Mouse (Mus musculus) heart, postnatal 14 days (tissue): Measurements from ENCODE around the gene Svs5. TPM values are rescaled to one million over a fixed set of nuclear protein-coding genes. Genes with fewer than 3 reads are reported as not detected.
"Not testable (repeated sequence)": the region's sequence is repeated elsewhere in the genome, so short reads cannot be mapped to it uniquely, and the experiment has no call there.

Source experiments
- DNase-seq, 2 experiments: peaks; one replicate each; pipeline ENCODE4 v3.0.0; 2021 to 2022
- intact Hi-C: fragments of 180-260 bp; cut with DNase I; formaldehyde crosslinking; loops from one replicate; pipeline ENCODE4 v1.15.1; 2025
- long read RNA-seq, 2 experiments: library from polyadenylated mRNA; stranded (forward); transcript quantifications; one replicate each; pipeline ENCODE4 v2.0.0; 2021
- total RNA-seq, 2 experiments: library from RNA; stranded (reverse); gene quantifications; 2 replicates each; pipeline ENCODE4 v1.2.3; 2021

Gene Svs5
- not detected for total RNA-seq
- long read RNA-seq, experiment 1, result 0 reads
- long read RNA-seq, experiment 2, result 0 reads

DNA sequence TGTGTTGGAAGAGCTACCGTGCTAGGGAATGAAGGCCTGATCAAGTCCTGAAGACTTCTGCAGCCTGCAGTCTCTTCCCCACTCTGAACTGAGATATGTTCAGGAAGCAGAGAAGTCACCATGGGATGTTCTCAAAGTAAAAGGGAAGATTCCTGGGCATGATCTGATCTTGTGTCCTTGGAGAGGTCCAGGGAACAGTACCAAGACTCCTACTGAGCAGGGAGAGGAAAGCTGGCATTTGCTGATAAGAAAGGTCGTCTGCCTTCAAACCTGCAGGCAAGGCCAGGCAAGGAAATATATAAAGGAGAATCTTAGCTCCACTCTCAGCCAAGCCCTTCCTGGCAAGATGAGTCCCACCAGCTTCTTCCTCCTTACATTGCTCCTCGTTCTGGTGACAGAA is at the start of gene Svs5:
TSS of gene Svs5 (plus strand) at position 301 of the 400 bp plus-strand sequence.
- intact Hi-C loops, DNase-seq: not testable (repeated sequence)

GRCm38 (mm10) chr2:164288968-164289367 is 43.6 kb upstream of the Svs5 start, which contains the start of gene Svs3a:
Svs3a (plus strand) TSS chr2:164289268.
- intact Hi-C loops, DNase-seq: not testable (repeated sequence)

DNA sequence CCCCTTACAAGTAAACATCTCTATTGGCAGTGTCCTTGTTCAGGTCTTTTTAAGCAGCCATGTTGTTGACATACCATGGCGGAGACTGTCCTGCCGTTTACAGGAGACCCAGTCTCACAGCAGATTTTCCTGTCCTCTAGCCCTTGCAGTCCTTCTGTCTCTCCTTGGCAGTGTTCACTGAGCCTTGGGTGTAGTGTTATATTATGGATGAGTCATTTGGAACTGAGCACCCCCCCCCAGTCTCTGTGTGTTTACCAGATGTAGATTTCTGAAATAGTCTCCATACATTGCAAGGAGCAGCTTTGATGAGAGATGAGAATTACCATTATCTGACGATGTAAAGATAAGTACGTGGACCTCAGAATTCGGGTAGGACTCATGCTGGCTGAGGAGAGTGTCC is 19.9 kb upstream of the Svs5 start:
- no peak for DNase-seq
- intact Hi-C loops, result no loop called here

GRCm38 (mm10) chr2:164315460-164315859 is 17.1 kb upstream of the Svs5 start:
- intact Hi-C loops, result not testable (repeated sequence)

DNA sequence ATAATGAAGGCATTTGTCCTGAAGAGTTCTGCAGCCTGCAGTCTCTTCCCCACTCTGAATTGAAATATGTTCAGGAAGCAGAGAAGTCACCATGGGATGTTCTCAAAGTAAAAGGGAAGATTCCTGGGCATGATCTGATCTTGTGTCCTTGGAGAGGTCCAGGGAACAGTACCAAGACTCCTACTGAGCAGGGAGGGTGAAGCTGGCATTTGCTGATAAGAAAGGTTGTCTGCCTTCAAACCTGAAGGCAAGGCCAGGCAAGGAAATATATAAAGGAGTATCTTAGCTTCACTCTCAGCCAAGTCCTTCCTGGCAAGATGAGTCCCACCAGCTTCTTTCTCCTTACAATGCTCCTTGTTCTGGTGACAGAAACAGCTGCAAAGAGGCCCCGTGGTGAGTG is 16.1 kb upstream of the Svs5 start, which contains the start of gene Svs6:
TSS of gene Svs6 (plus strand) at position 301 of the 400 bp plus-strand sequence.
- intact Hi-C loops, DNase-seq: not testable (repeated sequence)

More at GRCm38 (mm10) chr2:164315460-164315859, 17.1 kb upstream of the Svs5 start:
- DNase-seq, result not testable (repeated sequence)

DNA sequence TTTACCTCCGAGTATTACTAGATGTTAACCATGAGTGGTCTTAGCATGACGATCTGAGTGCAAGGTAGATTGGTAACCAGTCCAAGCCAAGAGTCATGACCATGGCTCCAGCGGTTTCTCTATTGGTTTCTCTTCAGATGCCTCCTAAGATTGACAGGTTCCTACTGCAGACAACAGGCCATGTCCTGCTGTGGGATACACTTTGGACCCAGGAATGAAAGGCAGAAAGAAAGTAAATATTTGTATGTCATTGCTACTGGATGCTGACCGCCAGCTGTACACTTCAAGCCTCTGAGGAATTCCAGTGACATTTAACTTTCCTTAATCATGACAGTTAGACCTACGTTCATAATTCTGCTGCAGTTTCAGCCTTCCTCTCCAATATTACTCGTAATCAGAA is 11.6 kb upstream of the Svs5 start:
- intact Hi-C loops, result no loop called here
- DNase-seq, result no peak

- DNase-seq, intact Hi-C loops: not testable (repeated sequence)
These were observed 11.2 kb downstream of the Svs5 start for GRCm38 (mm10) chr2:164343732-164344131.

DNA sequence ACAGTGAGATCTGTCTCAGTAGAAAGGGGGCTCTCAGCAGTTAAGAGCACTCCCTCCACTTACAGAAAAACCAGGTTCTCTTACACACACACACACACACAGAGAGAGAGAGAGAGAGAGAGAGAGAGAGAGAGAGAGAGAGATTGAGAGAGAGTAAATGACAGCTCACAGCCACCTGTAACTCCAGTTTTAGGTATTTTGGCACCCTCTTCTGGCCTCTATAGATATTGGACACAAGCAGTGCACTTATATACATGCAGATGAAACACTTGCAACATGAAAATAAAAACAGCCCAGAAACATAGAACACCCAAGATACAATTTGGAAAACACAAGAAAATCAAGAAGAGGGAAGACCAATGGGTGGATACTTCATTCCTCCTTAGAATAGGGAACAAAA is 15.2 kb downstream of the Svs5 start:
- DNase-seq, result not testable (repeated sequence)
- intact Hi-C loops, result loop anchor here (5.0 kb wide), 1 partner anchor 245 kb away; no protein-coding TSS in a partner anchor

GRCm38 (mm10) chr2:164348980-164349379 is 16.4 kb downstream of the Svs5 start:
- intact Hi-C loops, result loop anchor here (5.0 kb wide), 1 partner anchor 247 kb away; no protein-coding TSS in a partner anchor
- peak in 1 of 2 experiments; percentile 40 for DNase-seq

- no peak for DNase-seq
- intact Hi-C loops, result no loop called here
These were observed 20.2 kb downstream of the Svs5 start for GRCm38 (mm10) chr2:164352697-164353096.

DNA sequence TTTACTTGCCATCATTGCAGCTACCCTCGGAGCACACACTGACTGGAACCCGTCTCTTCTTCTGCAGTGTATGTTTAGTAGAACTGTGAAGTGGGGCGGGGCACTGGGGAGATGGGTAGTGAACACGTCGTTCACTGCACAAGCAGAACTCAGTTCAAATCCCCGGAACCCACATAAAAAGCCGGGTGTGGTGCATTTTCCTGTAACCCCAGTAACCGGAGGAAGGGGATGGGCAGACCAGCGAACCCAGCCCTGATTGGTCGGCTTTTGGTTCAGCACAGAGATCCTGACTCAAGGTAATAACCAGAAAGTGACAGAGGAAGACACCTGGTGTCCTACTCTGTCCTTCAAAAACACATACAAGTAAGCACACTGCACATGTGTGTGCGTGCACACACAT is 20.8 kb downstream of the Svs5 start:
- DNase-seq, result no peak
- intact Hi-C loops, result no loop called here

DNA sequence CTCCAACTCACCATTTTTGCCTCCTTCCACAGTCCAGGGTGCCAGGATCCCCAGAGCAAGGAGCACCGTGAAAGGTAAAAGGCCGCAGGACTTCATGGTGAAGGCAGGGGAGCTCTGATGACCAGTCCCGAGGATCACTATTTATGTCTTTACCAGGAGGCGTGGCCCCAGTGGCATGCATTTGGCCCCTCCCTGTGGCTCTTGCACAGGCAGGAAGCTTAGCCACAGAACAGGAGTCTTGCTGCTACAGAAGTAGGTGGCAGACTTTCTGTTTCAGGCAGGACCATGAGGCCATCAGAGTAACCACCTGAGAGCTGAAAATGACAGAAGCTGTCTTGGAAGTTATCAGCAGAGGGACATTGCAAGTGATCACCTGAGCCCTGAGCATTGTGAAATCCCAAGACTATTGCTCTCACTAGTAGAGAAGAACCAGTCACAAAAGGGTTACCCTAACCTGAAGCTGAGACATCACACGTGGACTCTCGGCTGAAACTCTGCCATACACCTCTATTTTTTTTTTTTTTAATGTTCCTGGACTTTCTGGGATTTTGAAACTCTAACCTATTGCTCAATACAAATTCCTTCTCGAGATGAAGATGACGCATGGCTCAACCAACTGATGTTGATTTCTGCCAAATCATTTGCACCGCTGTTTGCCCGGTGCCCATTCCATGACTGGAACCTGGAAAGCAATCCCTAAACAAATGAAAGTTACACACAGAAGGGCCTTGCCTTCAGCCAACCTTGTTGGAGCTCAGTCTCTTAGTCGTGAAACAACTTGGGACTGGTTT is 23.8 kb downstream of the Svs5 start:
- intact Hi-C loops, result no loop called here
- DNase-seq, result no peak

- intact Hi-C loops, result no loop called here
- DNase-seq, result no peak
These were observed 25.8 kb downstream of the Svs5 start for GRCm38 (mm10) chr2:164358373-164358772.

DNA sequence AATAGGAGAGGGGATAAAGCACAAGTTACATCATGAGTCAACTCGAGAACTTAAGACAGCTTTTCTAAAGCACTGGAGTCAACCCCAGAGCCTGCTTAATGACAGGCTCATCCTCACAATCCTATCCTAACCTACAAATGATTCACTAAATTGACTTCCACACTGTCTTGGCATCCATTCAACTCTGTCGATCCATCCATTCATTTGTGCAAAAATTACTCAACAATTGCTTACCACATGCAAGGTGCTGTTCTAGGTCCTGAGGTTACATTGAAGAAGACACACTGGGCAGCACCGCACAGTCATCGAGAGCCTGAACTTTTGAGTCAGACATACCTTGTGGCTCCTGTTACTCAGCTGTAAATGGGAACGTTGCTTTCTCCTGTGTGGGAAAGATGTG is 26.5 kb downstream of the Svs5 start:
- intact Hi-C loops, result no loop called here
- DNase-seq, result no peak

DNA sequence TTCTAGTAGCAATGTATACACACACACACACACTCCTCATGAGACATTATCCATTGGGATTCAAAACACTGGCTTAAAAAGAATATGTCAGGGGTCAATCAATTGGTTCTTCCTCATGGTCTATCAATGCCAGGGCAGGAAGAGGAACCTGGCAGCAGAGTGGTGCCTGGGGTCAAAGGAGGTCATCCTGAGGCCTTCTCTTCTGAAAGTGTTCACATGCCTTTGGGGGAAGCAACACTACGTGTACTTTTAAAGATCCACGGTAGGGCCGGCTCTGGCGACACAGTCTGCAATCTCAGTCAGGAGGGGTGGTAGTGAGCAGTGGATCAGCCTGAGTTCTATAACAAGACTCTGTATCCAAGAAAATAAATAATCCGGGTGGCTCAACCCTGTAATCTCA is 27.1 kb downstream of the Svs5 start:
- intact Hi-C loops, result no loop called here
- DNase-seq, result no peak

GRCm38 (mm10) chr2:164360974-164361657 is 28.6 kb downstream of the Svs5 start:
- intact Hi-C loops, result no loop called here
- DNase-seq, result no peak

GRCm38 (mm10) chr2:164366947-164367346 is 34.4 kb downstream of the Svs5 start:
- peak in 1 of 2 experiments; percentile 10 for DNase-seq
- intact Hi-C loops, result no loop called here

DNA sequence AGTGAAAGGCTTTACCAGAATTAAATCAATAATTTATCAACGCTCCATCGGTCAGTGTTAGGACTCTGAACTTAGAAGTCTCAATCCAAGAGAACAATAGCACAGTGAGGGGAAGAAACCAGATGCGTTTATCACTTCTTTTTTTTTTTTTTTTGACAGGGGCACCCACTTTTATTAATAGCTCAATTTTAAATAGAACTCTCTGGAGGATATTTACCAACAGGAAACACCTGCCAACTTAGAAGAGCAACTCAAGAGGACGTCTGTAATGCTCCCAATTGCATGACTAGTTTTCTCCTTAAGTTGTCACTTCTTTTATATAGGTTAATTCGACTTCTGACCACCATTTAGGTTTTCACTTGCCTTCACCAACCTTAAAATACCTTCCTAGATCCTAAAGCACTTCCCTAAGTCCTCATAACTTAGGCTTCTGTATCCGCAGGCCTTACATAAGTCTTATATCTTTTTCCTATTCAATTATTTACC is 36.1 kb downstream of the Svs5 start:
- intact Hi-C loops, result no loop called here
- DNase-seq, result no peak

DNA sequence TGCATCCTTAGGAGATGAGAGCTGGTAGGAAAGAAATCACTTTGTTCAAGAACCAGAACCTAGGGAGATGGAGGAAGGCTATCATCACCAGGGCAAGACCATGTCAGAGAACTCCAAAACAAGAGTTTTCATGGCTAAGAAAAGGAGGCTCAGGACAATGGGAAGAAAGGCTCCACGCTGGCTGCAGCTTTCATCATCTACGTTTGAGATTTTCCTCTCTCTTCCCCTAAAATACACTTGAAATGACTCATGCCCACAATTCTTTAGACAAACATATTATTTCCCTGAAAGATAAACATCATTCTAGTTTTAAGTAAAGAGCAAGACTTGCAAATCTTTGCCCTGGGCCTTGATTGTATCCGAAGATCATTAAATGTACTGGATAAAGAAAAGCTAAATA is 38.8 kb downstream of the Svs5 start:
- intact Hi-C loops, result no loop called here
- DNase-seq, result no peak

DNA sequence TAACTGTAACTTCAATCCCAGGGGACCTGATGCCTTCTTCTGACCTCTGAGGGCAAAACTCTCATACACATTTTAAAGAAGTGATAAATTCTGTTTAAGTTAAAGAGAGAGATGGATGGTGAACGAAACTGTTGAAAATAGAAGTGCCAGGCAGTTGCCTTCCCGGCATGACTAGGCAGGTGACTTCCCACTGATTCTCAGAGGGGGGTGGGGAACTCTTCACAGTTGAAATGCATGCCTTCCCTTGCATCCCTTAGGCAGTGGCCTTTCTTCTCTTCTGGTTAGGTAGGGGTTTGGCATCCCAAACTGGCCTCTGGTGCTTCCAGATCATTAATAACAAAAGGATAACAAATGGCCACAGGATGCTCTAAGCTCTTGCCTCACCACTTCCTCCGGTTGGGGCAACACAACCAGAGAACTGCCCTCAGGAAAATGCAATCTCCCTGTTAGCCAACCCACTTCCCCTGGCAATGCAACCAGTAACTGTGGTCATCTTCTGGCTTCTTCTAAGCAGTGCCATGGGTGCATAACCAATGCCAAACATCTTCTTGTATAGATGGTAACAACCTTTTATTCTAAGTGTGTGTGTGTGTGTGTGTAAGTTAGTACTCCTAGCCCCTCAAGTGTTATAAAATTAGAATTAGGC is 40.0 kb downstream of the Svs5 start:
- no peak for DNase-seq
- intact Hi-C loops, result no loop called here

GRCm38 (mm10) chr2:164373187-164373586 is 40.6 kb downstream of the Svs5 start:
- intact Hi-C loops, result no loop called here
- DNase-seq, result no peak
